Mouse (Mus musculus): ENCODE results near the gene Wdr90.

- TF ChIP-seq POLR2A (IDR thresholded peaks at IDR 0.05; ENCODE audit: borderline replicate concordance, low read depth, low read length): no peak
- no peak for TF ChIP-seq CTCF (IDR thresholded peaks at IDR 0.05; ENCODE audit: low read depth, low read length)
Measured at GRCm38 (mm10) chr17:25834595-25835222, 26.6 kb downstream of the Wdr90 start.
